Mouse (Mus musculus) cerebellum, postnatal 25 days (tissue): Measurements from ENCODE around the gene Ttyh3.

Experiments
- DNase-seq, 2 experiments: peaks; one replicate each; pipeline ENCODE4 v3.0.0; 2021; ENCODE audit warnings: mixed read lengths in 2 of 2

Ttyh3 gene

GRCm38 (mm10) chr5:140627580-140627979, 21.3 kb downstream of the Ttyh3 start:
- DNase-seq, result no peak

DNA sequence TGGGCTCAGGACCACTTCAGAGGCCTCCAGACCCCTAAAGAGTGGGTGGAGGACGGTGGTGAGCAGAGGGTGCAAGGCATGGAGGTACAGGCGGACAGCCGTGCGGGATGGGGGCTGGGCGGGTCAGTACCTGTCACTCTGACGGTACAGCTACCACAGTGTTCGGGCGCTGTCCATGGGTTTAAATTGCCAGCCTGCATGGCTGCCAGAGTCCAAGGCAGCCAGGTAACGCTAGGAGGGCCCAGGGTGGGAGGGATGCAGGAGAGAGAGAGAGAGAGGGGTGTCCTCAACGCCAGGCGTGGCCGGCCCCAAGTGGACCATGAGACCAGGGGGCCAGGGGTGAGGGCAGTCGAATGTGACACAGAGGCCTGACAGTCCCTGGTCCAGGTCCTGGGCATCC, 23.9 kb downstream of the Ttyh3 start:
- peak in 1 of 2 experiments; percentile 5 for DNase-seq

DNA sequence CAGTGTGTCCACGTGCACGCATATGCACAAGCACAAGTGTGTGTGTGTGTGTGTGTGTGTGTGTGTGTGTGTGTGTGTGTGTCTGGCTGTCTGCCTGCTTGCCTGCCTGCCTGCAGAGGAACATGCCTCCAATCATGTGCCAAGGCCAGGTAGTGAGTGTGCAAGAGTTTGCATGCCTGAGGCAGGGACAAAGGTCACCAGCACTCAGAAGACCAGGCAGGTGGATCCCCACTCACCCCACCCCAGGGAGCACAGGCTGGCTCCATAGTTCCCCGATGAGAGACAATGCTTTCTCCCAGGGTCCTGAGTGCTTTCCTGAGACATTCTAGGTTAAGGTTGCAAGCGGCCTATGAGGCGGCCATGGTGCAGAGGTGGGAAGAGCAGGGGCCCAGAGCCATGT, 24.6 kb downstream of the Ttyh3 start:
- peak in 1 of 2 experiments; percentile 8 for DNase-seq

DNA sequence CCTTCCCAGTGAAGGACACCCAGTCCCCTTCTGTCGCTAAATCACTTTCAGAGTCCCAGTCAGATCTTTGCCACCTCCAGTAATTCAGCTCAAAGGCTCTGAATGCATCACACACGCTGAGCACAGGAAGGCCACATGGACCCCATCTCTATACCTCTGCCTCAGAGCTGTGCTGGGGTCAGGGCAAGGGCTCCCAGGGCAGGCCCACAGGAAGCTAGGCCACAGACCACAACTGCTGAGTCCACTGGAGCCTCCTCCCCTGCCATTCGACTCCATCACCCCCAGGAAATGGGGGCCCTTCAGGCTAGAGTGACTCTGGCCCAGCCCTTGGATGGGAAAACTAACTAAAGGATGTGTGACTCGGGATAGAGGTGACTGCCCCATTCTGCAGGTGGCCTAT, 25.0 kb downstream of the Ttyh3 start:
- DNase-seq, result no peak

- DNase-seq, result peak in 1 of 2 experiments; percentile 17
Observed at GRCm38 (mm10) chr5:140622978-140623670, 25.7 kb downstream of the Ttyh3 start.

DNA sequence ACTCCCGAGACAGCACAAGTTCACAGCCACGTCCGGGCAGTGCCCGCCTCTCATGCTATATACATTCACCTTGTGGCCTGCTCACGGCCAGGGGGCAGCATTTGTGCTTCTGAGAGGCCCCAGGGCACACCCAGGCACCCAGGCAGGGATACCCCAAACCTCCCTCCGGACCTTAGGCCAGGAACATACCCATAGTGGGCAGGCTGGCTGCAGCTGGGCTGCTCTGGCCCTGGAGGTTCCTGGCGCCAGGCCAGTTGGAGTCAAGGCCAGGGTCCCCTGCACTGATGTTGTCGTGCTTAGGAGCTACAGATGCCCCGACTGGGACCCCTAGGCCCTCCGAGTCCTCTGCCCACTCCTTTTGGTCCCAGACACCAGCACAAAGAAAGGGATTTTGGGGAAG, 27.3 kb downstream of the Ttyh3 start:
- DNase-seq, result peak in 1 of 2 experiments; percentile 31

DNA sequence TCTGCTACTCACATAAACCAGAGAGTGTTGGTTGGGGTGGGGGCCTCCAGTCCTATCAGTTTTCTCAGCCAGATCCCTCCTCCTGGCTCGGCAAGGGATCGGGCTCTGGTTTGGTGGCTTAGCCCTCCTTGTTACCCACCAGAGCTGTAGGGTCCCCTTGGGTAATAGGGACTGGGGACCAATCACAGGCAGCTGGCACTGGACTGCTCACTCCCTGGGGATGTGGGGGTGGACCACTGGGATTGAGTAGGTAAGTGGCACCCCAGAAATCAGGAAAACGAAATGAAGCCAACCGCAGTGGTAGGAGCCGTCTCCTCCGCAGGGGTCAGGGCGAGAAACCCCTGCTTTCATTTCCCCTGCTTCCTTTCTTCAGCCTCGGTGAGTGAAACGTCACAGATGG, 27.7 kb downstream of the Ttyh3 start:
- peak in 1 of 2 experiments; percentile 4 for DNase-seq

GRCm38 (mm10) chr5:140619895-140620736, 28.7 kb downstream of the Ttyh3 start:
- peak in 1 of 2 experiments; percentile 18 for DNase-seq

DNA sequence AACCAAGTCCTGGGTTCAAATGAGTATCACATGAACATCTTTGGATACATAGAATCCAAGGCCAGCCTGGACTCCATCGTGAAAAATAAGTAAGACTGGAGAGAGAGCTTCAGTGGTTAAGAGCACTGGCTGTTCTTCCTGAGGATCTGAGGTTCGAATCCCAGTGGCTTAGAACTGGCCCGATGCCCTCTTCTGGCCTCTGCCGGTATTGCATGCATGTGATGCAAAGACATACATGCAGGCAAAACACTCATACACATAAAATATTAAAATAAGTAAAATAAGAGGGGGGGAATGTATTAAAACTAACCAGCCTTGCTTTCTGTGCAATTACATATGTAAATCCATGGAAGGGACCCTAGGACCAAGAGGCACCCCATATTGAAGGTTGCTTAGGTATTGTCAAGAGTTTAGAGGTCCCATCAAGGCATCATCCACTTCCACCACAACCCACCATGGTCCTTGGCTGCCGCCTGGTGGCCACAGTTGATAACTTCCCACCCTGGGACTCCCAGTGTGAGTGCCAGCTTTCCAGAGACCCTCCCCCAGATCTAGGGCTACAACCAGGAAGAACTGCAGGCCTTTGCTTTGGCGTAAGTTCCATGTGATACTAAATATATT, 29.6 kb downstream of the Ttyh3 start:
- DNase-seq, result peak in 1 of 2 experiments; percentile 71

DNA sequence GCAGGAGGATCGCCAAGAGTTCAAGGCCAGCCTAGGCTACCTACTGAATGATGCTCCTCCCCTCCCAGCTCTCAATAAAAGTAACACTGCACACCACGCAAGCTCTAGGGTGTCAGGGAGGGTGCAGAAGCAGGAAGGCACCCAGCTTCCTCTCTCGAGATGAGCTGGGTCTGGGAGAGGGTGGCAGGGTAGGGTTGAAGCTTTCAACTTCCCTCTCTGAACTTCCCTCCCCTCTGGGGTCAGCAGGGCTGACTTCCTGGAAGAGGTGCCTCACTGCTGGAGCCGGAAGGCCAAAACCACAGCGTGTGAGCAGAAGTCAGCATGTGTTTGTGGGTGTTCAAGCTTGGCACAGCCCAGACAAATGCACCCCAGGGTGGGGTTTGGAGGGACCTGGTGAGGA, 31.1 kb downstream of the Ttyh3 start:
- peak in 1 of 2 experiments; percentile 6 for DNase-seq

- no peak for DNase-seq
Observed at GRCm38 (mm10) chr5:140616691-140617090, 32.1 kb downstream of the Ttyh3 start.

DNA sequence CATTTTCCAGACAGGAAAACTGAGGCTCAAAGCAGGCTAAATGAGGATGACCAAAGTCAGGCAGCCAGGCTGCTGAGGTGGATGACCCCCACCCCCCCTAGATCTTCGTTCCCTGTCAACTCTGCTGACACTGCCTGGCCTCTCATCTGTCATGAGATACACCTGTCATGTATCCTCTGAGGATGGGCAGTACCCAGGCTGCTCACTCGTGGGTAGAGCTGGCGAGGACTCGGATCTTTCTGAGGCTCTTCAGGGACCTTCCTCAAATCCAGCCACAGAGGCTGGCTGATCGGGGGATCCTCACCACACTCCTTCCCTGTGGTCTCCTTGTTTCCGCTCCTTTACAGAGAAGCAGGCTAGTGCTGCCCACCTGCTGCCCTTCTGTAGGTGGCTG, 32.7 kb downstream of the Ttyh3 start:
- DNase-seq, result no peak

- no peak for DNase-seq
Observed at GRCm38 (mm10) chr5:140615321-140616109, 33.3 kb downstream of the Ttyh3 start.

- no peak for DNase-seq
Observed at GRCm38 (mm10) chr5:140614837-140615236, 34.0 kb downstream of the Ttyh3 start.

- DNase-seq, result peak in 1 of 2 experiments; percentile 7
Observed at GRCm38 (mm10) chr5:140614141-140614540, 34.7 kb downstream of the Ttyh3 start.

GRCm38 (mm10) chr5:140612191-140612590, 36.6 kb downstream of the Ttyh3 start:
- DNase-seq, result peak in 1 of 2 experiments; percentile 5

DNA sequence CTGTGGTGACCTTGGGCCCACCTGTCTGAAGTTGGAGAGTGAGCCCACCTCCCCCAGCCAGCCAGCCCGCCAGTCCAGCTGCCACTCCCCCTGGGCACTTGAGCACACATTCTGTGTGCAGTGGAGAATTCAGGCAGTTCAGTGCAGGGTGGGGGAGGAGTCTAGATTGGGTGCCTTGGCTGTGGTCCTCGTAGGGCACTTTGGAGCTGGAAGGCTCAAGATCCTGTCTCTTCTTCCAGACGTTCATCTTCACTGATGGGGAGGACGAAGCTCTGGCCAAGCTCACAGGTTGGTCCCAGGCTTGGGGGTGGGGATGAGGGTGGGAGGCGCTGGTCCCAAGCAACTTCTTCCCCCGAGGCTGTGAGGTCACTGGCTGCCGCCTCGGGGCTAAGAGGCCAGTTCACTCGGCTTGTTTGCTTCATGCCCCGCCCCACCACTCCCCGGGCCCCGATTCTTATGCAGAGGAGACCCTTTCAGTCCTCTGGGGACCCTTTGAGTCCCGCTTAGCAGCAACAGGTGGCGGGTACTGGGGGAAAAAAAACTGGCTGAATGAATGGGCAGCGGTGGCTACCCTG, 37.1 kb downstream of the Ttyh3 start:
- DNase-seq, result peak in 1 of 2 experiments; percentile 6

- DNase-seq, result peak; percentile 43 to 70
Observed at GRCm38 (mm10) chr5:140611021-140611583, 37.7 kb downstream of the Ttyh3 start.

- peak in 1 of 2 experiments; percentile 33 for DNase-seq
Observed at GRCm38 (mm10) chr5:140610273-140611011, 38.4 kb downstream of the Ttyh3 start.

DNA sequence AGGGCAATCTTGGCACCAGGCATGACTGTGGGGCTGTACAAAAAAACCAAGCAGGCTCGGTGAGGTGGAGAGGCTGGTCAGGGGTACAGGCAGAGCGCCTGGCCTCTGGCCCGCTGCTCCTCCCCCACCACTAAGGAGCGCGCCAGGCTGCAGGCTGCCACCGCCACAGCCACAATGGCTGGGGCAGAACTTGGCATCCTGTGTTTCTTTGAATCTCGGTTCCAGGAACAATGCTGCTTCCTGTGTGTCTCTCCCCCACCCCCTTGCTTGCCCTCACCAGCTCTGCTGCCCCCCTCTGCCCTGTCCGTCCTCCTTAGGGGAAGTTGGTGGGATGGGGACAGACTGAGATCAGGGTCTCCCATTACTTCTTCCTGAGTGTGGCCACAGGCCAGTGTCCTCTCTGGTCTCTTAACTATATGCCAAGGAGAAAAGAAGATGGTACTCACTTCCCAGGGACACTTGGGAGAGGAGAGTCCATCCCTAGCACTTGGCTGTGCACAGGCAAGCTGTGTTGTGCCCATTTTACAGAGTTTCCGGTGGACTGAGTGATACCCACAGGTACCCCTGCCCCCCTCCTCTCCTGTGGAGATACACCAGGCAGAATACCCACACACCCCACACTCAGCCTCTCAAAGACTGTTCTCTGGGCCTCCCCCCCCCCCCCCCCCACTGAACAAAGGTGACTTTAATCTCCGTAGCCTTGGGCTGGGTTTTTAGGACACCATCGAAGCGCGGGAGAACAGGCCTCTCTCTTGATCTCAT, 39.1 kb downstream of the Ttyh3 start:
- DNase-seq, result no peak
